ENCODE assay signal across 8 mouse cellular contexts in genomic region chr2:166030256-166030995, GRCm38 (mm10). TPM values are rescaled to one million over a fixed set of nuclear protein-coding genes. Genes with fewer than 3 reads are reported as not detected.
DNase-seq lines count a peak whose midpoint lies in the region; ATAC-seq and TF ChIP-seq lines count a peak whose summit lies in the region.

No protein-coding gene starts in this region.

- peak; percentile 44 for DNase-seq in kidney, adult 18-20 months
- no peak for DNase-seq in kidney, adult 8-10 months
- peak; percentile 49 for DNase-seq in embryo, embryonic 11 days
- peak; percentile 37 for DNase-seq in hindbrain, embryonic 11.5 days (ENCODE audit: low spot score)
- DNase-seq in liver, postnatal 0 days: peak; percentile 30
- no peak for DNase-seq in MN1 (ENCODE audit: low spot score)
- no peak for DNase-seq in urinary bladder, adult 18-20 months (ENCODE audit: low spot score in 2 of 2)

- no peak overlapping the region for H3K4me3 ChIP-seq in hindbrain, embryonic 11.5 days (ENCODE audit: low read depth, low read length)
- peak overlapping the region; percentile 24 for H3K4me3 ChIP-seq in liver, postnatal 0 days (ENCODE audit: low read depth, low read length)
- H3K4me3 ChIP-seq in neural tube, embryonic 13.5 days: peak overlapping the region; percentile 11; the same call in 1 of the 2 replicates

- ATAC-seq in hindbrain, embryonic 11.5 days (ENCODE audit: low FRiP score): no peak
- no peak for ATAC-seq in liver, postnatal 0 days
- no peak for ATAC-seq in neural tube, embryonic 13.5 days (ENCODE audit: low read depth)

- WGBS in hindbrain, embryonic 11.5 days: 5% methylated on average over 13 of the region's 13 CpGs
- 3% methylated on average over 13 of the region's 13 CpGs for WGBS in liver, postnatal 0 days (ENCODE audit: insufficient replicate concordance)
- 6% methylated on average over 13 of the region's 13 CpGs for WGBS in neural tube, embryonic 13.5 days

- H3K4me2 ChIP-seq in hindbrain, embryonic 11.5 days (replicated peaks; ENCODE audit: low read depth, low read length): peak overlapping the region; percentile 24; the same call in 1 of the 2 replicates
- H3K4me2 ChIP-seq in liver, postnatal 0 days (ENCODE audit: low read depth, low read length): peak overlapping the region; percentile 66
- peak overlapping the region; percentile 48 for H3K4me2 ChIP-seq in neural tube, embryonic 13.5 days

- H3K27me3 ChIP-seq in hindbrain, embryonic 11.5 days (ENCODE audit: control insufficient read depth, insufficient read depth, low read length): no peaks in the 10 kb centered on the region
- H3K27me3 ChIP-seq in liver, postnatal 0 days (ENCODE audit: insufficient read depth, low read length): no peaks in the 10 kb centered on the region
- H3K27me3 ChIP-seq in neural tube, embryonic 13.5 days: no peaks in the 10 kb centered on the region

- peak overlapping the region; percentile 3; the same call in 1 of the 2 replicates for H3K9ac ChIP-seq in hindbrain, embryonic 11.5 days (ENCODE audit: low read depth, low read length)
- peak overlapping the region; percentile 42 for H3K9ac ChIP-seq in liver, postnatal 0 days (replicated peaks)
- peak overlapping the region; percentile 53 for H3K9ac ChIP-seq in neural tube, embryonic 13.5 days

- no peaks in the 10 kb centered on the region for H3K9me3 ChIP-seq in hindbrain, embryonic 11.5 days (ENCODE audit: control insufficient read depth, low read length)
- no peaks in the 10 kb centered on the region for H3K9me3 ChIP-seq in liver, postnatal 0 days (ENCODE audit: low read length)
- H3K9me3 ChIP-seq in neural tube, embryonic 13.5 days: no peaks in the 10 kb centered on the region

- H3K4me1 ChIP-seq in hindbrain, embryonic 11.5 days (replicated peaks; ENCODE audit: control insufficient read depth, insufficient read depth, low read length): peaks cover 8% of the 10 kb centered on the region; the same call in 1 of the 2 replicates
- H3K4me1 ChIP-seq in liver, postnatal 0 days (ENCODE audit: insufficient read depth): peaks cover 22% of the 10 kb centered on the region
- H3K4me1 ChIP-seq in neural tube, embryonic 13.5 days (replicated peaks): peaks cover 36% of the 10 kb centered on the region

- no peaks in the 10 kb centered on the region for H3K36me3 ChIP-seq in hindbrain, embryonic 11.5 days (ENCODE audit: control insufficient read depth, insufficient read depth, low read length)
- no peaks in the 10 kb centered on the region for H3K36me3 ChIP-seq in liver, postnatal 0 days (replicated peaks; ENCODE audit: insufficient read depth, low read length)
- no peaks in the 10 kb centered on the region for H3K36me3 ChIP-seq in neural tube, embryonic 13.5 days

- peak overlapping the region; percentile 68 for H3K27ac ChIP-seq in hindbrain, embryonic 11.5 days (ENCODE audit: low read depth, low read length)
- H3K27ac ChIP-seq in liver, postnatal 0 days (ENCODE audit: low read depth): peak overlapping the region; percentile 81
- peak overlapping the region; percentile 91 for H3K27ac ChIP-seq in neural tube, embryonic 13.5 days (replicated peaks)

- TF ChIP-seq CTCF in liver, postnatal 0 days (IDR thresholded peaks at IDR 0.05; ENCODE audit: low read depth): no peak

- TF ChIP-seq EP300 in liver, postnatal 0 days (IDR thresholded peaks at IDR 0.05; ENCODE audit: low read depth): no peak

RNA-seq across cellular contexts. Expression of gene Ncoa3, which starts 38.0 kb away (rescaled TPM):
- polyA plus RNA-seq in hindbrain, embryonic 11.5 days (2014; fragmentation: Nextera tagmentation; extraction: Ambion mirVana): 16.7 and 17.1 TPM in 2 replicates
- polyA plus RNA-seq in liver, postnatal 0 days (2015; fragmentation: Nextera tagmentation; extraction: Ambion mirVana): 3.3 and 3.9 TPM in 2 replicates
- polyA plus RNA-seq in neural tube, embryonic 13.5 days (2015; fragmentation: Nextera tagmentation; extraction: Ambion mirVana): 12.6 and 14.9 TPM in 2 replicates

Comparison
In these comparisons a context has a peak if more than half of its experiments do, and no peak if none do; other contexts are left out.
1. DNase-seq: peak in kidney, adult 18-20 months (single experiment), embryo, embryonic 11 days (single experiment), hindbrain, embryonic 11.5 days (single experiment) and liver, postnatal 0 days (single experiment); none in kidney, adult 8-10 months (0 of 2), MN1 (single experiment) and urinary bladder, adult 18-20 months (0 of 2).
2. H3K9ac ChIP-seq: peak in every context shown above with its lines; median percentile 53 in neural tube, embryonic 13.5 days; 42 in liver, postnatal 0 days; 3 in hindbrain, embryonic 11.5 days.
3. Peak in every context shown above with its lines, with median percentiles within 50 percentile points of each other: H3K27ac ChIP-seq and H3K4me2 ChIP-seq.